Mouse (Mus musculus): ENCODE results near the gene Rmnd5b. TPM values are rescaled to one million over a fixed set of nuclear protein-coding genes. Genes with fewer than 3 reads are reported as not detected.
"Not testable (repeated sequence)": the region's sequence is repeated elsewhere in the genome, so short reads cannot be mapped to it uniquely, and the experiment has no call there.

Rmnd5b gene
- polyA plus RNA-seq, 1 experiment from 2014 or later, result 43.4 TPM

GRCm38 (mm10) chr11:51617693-51618092 lies 18.0 kb downstream of the Rmnd5b start:
- peaks cover 7% of the 10 kb centered on the region; the same call in 1 of the 2 replicates for H3K27me3 ChIP-seq
- H3K9ac ChIP-seq, result no peak overlapping the region
- no peak overlapping the region for H3K4me2 ChIP-seq
- no peak overlapping the region for H3K27ac ChIP-seq
- ATAC-seq (ENCODE audit: low FRiP score), result no peak
- 7% methylated on average over 4 of the region's 4 CpGs for WGBS
- peaks cover 27% of the 10 kb centered on the region for H3K4me1 ChIP-seq
- H3K9me3 ChIP-seq, result no peaks in the 10 kb centered on the region
- H3K4me3 ChIP-seq (replicated peaks), result no peak overlapping the region
- peaks cover 14% of the 10 kb centered on the region for H3K36me3 ChIP-seq (replicated peaks)

GRCm38 (mm10) chr11:51616113-51616512 lies 19.6 kb downstream of the Rmnd5b start:
- H3K27ac ChIP-seq; ATAC-seq (ENCODE audit: low FRiP score); H3K36me3 ChIP-seq (replicated peaks); H3K27me3 ChIP-seq; H3K9me3 ChIP-seq; H3K4me3 ChIP-seq (replicated peaks); H3K9ac ChIP-seq: not testable (repeated sequence)
- Histone ChIP-seq H3K4me2 (peak overlapping the region; percentile 57; the same call in 1 of the 2 replicates), H3K4me1 (peaks cover 22% of the 10 kb centered on the region)
- 87% methylated on average over 7 of the region's 7 CpGs for WGBS

GRCm38 (mm10) chr11:51615601-51616000 lies 20.1 kb downstream of the Rmnd5b start:
- Histone ChIP-seq H3K4me2 (peak overlapping the region; percentile 57), H3K9ac (peak overlapping the region; percentile 62), H3K9me3 (no peaks in the 10 kb centered on the region), H3K27ac (0 out of 2 replicates have a peak overlapping the region, but pooled peaks have one; percentile 31), H3K4me1 (peaks cover 17% of the 10 kb centered on the region), H3K27me3 (peaks cover 7% of the 10 kb centered on the region; the same call in 1 of the 2 replicates), H3K4me3 (replicated peaks) (peak overlapping the region; percentile 29), H3K36me3 (replicated peaks) (no peaks in the 10 kb centered on the region)
- WGBS, result 4% methylated on average over 14 of the region's 14 CpGs
- 0 out of 2 replicates have a peak, but pooled peaks have one; percentile 42 for ATAC-seq (ENCODE audit: low FRiP score)

- no peaks in the 10 kb centered on the region for H3K36me3 ChIP-seq (replicated peaks)
- peaks cover 12% of the 10 kb centered on the region for H3K4me1 ChIP-seq
- ATAC-seq (ENCODE audit: low FRiP score), result no peak
- no peaks in the 10 kb centered on the region for H3K9me3 ChIP-seq
- no peak overlapping the region for H3K27ac ChIP-seq
- peak overlapping the region; percentile 29 for H3K4me3 ChIP-seq (replicated peaks)
- peak overlapping the region; percentile 57 for H3K4me2 ChIP-seq
- H3K9ac ChIP-seq, result peak overlapping the region; percentile 62
- peaks cover 7% of the 10 kb centered on the region; the same call in 1 of the 2 replicates for H3K27me3 ChIP-seq
- 57% methylated on average over 7 of the region's 7 CpGs for WGBS
Observed at GRCm38 (mm10) chr11:51615129-51615528, 20.6 kb downstream of the Rmnd5b start.

GRCm38 (mm10) chr11:51614256-51614655 lies 21.4 kb downstream of the Rmnd5b start:
- Histone ChIP-seq H3K9ac (no peak overlapping the region), H3K4me3 (replicated peaks) (no peak overlapping the region), H3K36me3 (replicated peaks) (no peaks in the 10 kb centered on the region), H3K27me3 (peaks cover 7% of the 10 kb centered on the region; the same call in 1 of the 2 replicates), H3K9me3 (no peaks in the 10 kb centered on the region), H3K4me2 (no peak overlapping the region), H3K27ac (no peak overlapping the region), H3K4me1 (peaks cover 10% of the 10 kb centered on the region)
- ATAC-seq (ENCODE audit: low FRiP score), result no peak
- 80% methylated on average over 8 of the region's 8 CpGs for WGBS

GRCm38 (mm10) chr11:51609940-51610339 lies 25.8 kb downstream of the Rmnd5b start:
- H3K27ac ChIP-seq; H3K36me3 ChIP-seq (replicated peaks); H3K27me3 ChIP-seq; H3K4me3 ChIP-seq (replicated peaks); H3K9ac ChIP-seq; H3K4me1 ChIP-seq; ATAC-seq (ENCODE audit: low FRiP score); H3K4me2 ChIP-seq; H3K9me3 ChIP-seq: not testable (repeated sequence)
- 89% methylated on average over 5 of the region's 5 CpGs for WGBS

GRCm38 (mm10) chr11:51609266-51609909 lies 26.3 kb downstream of the Rmnd5b start:
- H3K9me3 ChIP-seq, result no peaks in the 10 kb centered on the region
- peaks cover 3% of the 10 kb centered on the region; the same call in 1 of the 2 replicates for H3K27me3 ChIP-seq
- H3K27ac ChIP-seq, result no peak overlapping the region
- H3K4me3 ChIP-seq (replicated peaks), result no peak overlapping the region
- WGBS, result 86% methylated on average over 3 of the region's 3 CpGs
- H3K4me2 ChIP-seq, result no peak overlapping the region
- no peak for ATAC-seq (ENCODE audit: low FRiP score)
- peaks cover 8% of the 10 kb centered on the region for H3K36me3 ChIP-seq (replicated peaks)
- H3K9ac ChIP-seq, result no peak overlapping the region
- peaks cover 15% of the 10 kb centered on the region for H3K4me1 ChIP-seq

GRCm38 (mm10) chr11:51607096-51607738 lies 28.5 kb downstream of the Rmnd5b start:
- ATAC-seq (ENCODE audit: low FRiP score), result peak; percentile 70; the same call in 1 of the 2 replicates
- H3K4me1 ChIP-seq, result peaks cover 36% of the 10 kb centered on the region
- H3K4me2 ChIP-seq, result peak overlapping the region; percentile 75
- peak overlapping the region; percentile 98 for H3K27ac ChIP-seq
- H3K9me3 ChIP-seq, result no peaks in the 10 kb centered on the region
- H3K27me3 ChIP-seq, result no peaks in the 10 kb centered on the region
- peak overlapping the region; percentile 99 for H3K4me3 ChIP-seq (replicated peaks)
- peaks cover 30% of the 10 kb centered on the region for H3K36me3 ChIP-seq (replicated peaks)
- H3K9ac ChIP-seq, result peak overlapping the region; percentile 100
- WGBS, result 11% methylated on average over 15 of the region's 15 CpGs

GRCm38 (mm10) chr11:51606447-51607095 lies 29.1 kb downstream of the Rmnd5b start, which contains the start of gene Hnrnpab:
TSS of gene Hnrnpab (minus strand) at chr11:51606847.
- WGBS, result under 1% methylated on average over 91 of the region's 91 CpGs
- Histone ChIP-seq H3K27me3 (no peaks in the 10 kb centered on the region), H3K27ac (peak within 1 kb of the TSS; percentile 98), H3K36me3 (replicated peaks) (peaks cover 36% of the 10 kb centered on the region), H3K9me3 (no peaks in the 10 kb centered on the region), H3K9ac (peak within 1 kb of the TSS; percentile 100), H3K4me3 (replicated peaks) (peak within 1 kb of the TSS; percentile 99), H3K4me1 (peaks cover 42% of the 10 kb centered on the region), H3K4me2 (peak within 1 kb of the TSS; percentile 78)
- peak; percentile 96 for ATAC-seq (ENCODE audit: low FRiP score)

- H3K4me3 ChIP-seq (replicated peaks), result peak overlapping the region; percentile 99
- WGBS, result under 1% methylated on average over 75 of the region's 81 CpGs
- H3K9me3 ChIP-seq, result no peaks in the 10 kb centered on the region
- peak overlapping the region; percentile 100 for H3K9ac ChIP-seq
- H3K36me3 ChIP-seq (replicated peaks), result peaks cover 44% of the 10 kb centered on the region
- H3K4me2 ChIP-seq, result peak overlapping the region; percentile 78
- peak overlapping the region; percentile 98 for H3K27ac ChIP-seq
- H3K27me3 ChIP-seq, result no peaks in the 10 kb centered on the region
- H3K4me1 ChIP-seq, result peaks cover 44% of the 10 kb centered on the region
- peak; percentile 71 for ATAC-seq (ENCODE audit: low FRiP score)
Observed at GRCm38 (mm10) chr11:51605602-51606446, 29.9 kb downstream of the Rmnd5b start.

GRCm38 (mm10) chr11:51602253-51602652 lies 33.4 kb downstream of the Rmnd5b start:
- Histone ChIP-seq H3K9me3 (no peaks in the 10 kb centered on the region), H3K9ac (no peak overlapping the region), H3K27me3 (no peaks in the 10 kb centered on the region), H3K4me3 (replicated peaks) (peak overlapping the region; percentile 2; the same call in 1 of the 2 replicates), H3K27ac (no peak overlapping the region), H3K4me1 (peaks cover 44% of the 10 kb centered on the region), H3K4me2 (no peak overlapping the region), H3K36me3 (replicated peaks) (peaks cover 80% of the 10 kb centered on the region)
- no peak for ATAC-seq (ENCODE audit: low FRiP score)
- WGBS, result 93% methylated on average over 3 of the region's 3 CpGs

Data from forebrain, embryonic 12.5 days (tissue).